Mouse (Mus musculus): Measurements from ENCODE around the gene Mdm2.

Mdm2 gene

DNA sequence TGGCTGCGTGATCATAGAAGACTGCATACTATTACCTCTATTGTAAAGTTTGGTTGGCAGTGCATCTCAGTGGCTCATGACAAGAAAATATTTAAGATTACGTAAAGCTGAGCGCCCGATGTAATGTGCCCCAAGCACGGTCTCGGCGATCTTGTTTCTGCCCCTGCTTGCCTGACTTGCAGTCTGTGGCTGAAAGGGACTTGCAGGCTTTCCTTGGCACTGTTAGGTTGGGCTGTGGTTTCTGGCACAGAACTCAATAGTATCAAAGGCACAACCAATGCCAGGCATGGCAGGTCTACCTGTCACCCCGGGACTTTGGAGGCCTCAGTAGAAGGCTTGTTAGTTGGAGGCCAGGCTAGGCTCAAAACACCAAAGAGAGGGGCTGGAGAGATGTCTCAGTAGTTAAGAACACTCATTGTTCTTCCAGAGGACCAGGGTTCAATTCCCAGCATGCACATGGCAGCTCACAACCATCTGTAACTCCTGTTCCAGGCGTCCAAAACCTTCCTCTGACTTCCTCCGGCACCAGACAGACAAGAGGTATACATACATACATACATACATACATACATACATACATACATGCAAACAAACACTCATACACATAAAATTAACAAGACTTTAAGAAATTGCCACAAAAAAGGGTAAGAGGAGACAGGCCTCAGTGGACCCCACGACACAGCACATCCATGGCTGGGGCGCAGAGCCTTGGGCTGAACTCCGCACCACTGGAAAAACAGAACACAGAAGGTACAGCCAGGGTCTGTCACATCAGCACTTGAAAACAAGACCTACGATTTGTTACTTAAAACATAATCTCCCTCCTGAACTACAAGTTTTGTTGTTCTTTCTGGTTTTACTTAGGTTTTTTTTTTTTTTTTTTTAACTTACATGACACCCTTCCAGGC lies 51.8 kb downstream of the Mdm2 start:
- DNase-seq (ENCODE audit: low read depth, low spot score): no peak

DNA sequence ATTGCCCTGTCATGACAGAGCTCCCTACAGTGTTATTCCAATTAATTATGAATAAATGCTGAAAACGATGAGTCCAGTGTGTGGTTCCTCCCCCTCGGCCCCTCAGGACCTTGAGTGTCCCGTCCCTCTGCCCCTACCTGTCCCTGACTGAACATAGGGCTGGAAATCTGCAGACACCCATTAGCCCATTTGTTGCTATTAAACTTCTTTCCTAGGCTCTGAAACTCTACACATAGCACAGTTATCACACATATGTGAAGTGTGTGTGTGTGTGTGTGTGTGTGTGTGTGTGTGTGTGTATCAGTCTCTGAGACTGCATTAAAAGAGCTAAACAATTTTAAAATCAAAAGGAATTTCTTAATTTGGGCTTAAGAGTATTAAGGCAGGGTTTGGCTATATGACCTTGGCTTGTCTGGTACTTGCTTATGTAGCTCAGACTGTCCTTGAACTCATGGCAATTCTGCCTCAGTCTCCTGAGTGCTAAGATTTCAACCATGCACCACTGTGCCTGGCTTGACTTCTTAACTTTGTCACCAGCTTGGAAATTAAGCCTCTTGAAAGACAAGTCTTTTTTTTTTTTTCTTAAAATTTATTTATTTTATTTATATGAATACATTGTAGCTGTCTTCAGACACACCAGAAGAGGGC lies 52.8 kb downstream of the Mdm2 start:
- no peak for DNase-seq (ENCODE audit: low read depth, low spot score)

DNA sequence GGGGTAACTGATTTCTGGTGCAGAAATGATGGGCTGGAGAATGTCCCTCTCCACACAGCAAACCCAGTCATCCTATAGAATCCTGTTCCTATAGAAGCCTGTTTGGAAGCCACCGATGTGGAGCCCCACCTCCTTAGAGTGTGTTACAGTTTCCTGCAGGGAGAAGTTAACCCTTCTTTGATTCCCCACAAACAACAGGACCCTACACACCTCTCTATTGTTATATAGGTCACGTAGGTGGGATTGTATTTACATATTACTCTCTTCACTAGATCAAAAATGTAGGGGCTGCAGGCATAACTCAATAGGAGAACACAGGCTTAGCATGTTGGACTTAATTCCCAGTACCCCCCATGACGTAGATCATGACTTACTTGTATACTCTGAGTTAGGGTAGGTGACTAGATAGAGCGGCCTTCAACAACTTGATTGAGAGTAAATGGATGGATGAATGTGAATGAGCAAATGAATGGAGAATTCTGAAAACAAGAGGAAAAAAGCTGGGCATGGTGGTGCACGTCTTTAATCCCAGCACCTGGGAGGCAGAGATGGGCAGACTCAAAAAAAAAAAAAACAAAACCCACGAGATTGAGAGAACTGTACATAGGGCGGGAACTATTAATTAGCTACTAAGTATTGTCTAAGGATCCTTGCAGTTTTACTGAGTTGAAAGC lies 53.4 kb downstream of the Mdm2 start:
- no peak for DNase-seq (ENCODE audit: low read depth, low spot score)

DNA sequence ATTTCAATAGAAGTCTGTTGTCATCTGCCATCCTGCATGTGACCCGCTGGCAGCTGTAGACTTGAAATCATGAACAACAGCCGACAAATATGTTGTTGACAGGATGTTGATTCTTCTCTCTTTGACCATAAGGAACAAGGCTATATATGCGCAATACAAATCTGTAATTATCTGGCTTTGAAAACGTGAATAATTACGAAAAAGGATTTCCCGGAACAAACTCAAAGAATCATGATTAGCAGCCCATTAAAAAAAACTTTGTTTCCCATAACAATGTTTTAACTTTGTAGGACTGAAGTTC lies 53.9 kb downstream of the Mdm2 start:
- DNase-seq (ENCODE audit: low read depth, low spot score): no peak

DNA sequence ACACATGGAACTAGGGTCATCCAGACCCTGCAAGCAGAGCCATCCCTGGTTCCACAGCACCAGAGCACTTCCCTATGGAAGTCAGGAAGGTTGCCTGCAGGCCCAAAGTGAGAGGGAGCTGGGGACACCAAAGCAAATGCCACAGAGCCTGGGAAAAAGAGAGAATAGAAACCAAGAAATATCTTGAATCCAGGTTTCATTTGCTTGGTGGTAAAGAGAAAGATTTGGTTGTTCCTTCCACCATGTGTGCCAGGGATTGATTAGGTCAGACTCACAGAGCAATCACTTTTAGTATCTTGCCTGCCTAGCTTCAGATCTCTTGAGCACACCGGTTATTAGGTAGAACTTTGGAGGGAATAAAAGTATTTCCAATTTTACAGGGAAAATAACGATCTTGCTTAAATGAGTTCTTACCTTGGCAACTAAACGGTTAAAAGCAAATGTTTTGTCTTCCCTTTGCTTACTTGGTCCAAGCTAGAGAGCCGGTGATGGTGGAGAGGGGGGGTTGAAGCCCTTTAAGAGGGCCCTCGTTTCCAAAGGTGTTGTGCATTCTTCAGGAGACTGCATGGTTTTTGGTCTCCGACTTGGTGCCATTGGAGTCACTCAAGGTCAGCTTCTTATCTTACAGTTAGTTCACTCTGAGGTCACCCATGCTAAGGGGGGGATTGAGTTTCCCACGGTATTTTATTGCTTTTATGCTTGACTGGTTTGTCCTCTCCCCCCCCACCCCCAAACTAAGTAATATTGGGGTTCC lies 54.5 kb downstream of the Mdm2 start:
- no peak for DNase-seq (ENCODE audit: low read depth, low spot score)

DNA sequence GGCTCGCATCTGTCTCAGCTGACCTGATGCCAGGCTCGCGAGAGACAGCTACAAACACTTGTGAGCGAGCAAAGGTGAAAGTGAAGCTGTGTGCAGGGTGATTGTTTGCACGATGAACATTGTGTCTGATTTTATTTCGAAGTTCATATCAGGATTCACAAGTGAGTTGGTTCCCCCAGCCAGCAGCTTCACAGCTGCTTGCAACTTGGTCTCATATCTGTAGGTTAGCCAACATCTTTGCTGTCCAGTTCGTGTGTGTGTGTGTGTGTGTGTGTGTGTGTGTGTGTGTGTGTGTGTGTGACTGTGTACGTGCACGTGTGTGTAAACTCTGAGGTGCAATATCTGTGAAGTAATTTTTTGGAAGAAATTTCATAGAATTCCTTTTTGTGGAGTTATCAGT lies 55.1 kb downstream of the Mdm2 start:
- no peak for DNase-seq (ENCODE audit: low read depth, low spot score)

DNA sequence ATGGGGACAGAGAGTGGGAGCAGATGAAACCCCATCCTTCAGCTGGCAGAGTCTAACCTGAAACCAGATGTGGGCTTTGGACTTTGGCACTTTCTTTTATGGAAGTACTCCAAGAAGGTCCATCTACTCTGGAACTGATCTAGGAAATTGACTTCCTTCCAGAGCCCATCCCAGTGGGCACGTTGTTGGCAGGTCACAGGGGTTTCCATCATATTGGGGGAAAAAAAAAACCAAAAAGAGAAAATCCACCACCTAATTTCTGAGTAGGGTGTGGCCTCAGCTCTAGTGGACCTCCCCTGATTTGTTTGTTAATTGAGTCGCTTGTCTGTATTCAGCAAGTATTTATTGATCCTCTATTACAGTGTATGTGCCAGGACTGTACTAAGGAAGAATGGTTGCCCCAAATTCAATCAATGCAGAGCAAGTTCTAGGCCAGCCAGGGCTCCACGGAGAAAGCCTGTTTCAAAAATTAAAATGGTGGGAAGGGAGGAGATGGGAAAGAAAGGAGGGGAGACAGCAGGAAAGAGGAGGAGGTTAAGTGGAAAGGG lies 55.9 kb downstream of the Mdm2 start:
- no peak for DNase-seq (ENCODE audit: low read depth, low spot score)

DNA sequence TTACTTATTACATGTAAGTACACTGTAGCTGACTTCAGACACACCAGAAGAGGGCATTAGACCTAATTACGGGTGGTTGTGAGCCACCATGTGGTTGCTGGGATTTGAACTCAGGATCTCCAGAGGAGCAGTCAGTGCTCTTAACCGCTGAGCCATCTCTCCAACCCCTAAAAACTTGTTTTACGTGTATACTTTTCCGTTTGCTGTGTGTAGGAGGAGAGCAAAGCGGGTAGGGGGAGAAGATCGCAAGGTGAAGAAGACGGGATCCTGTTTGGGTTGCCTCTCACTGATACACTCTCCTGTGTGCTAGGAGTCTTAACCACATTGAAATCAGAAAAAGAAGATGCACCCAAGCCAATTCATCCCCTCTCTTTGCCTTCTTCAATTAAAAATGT lies 56.8 kb downstream of the Mdm2 start:
- DNase-seq (ENCODE audit: low read depth, low spot score): no peak

DNA sequence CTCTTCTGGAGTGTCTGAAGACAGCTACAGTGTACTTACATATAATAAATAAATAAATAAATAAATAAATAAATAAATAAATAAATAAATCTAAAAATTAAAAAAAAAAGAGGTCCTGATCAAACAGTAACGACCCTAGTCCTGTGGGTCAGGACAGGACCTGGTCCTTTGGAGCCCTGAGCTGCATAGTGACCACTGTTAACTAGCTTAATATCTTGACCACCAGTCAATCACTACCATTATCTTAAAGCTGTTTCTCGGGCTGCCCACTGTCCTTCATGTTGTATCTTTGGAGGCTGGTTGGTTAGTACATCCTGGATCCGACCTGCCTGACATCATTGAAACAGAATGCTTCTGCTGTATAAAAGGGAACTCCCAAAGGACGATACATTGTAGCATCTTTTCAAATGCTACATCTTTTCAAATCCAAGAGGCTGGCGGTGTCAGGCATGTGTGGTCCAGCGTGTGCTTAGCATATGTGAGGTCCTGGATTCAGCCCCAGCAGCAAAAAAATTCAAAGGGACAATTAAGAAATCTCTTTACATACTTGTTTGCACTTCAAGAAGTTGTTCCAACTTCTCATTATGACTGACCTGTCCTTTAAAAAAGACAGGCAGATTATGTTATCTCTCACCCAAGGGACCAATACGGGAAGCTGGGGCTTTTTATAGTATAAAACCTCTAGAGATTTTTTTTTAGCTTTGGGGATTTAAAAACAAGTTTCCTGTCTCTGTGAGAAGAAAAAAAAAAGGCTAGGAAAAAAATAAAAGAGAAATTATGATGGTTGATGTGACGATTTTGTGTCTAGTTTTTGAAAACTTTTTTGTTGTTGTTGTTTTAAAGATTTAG lies 57.4 kb downstream of the Mdm2 start:
- no peak for DNase-seq (ENCODE audit: low read depth, low spot score)

DNA sequence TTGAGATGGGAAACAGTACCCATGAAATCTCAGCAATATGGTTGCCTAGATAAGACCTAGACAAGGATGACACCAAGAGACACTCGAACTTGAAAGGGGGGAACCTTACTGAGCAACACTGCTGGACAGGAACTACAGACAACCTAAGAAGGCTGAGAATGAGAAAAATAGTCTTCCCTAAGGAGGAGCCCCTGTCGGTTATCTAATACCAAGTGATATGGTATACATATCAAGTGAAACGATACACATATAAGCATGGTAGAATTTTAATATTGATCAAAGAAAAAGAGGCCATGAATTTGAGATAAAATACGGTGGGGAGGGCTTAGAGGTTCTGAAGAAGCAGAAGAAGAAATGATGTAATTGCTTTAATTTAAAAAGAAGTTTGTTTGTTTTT lies 58.2 kb downstream of the Mdm2 start:
- DNase-seq (ENCODE audit: low read depth, low spot score): no peak

DNA sequence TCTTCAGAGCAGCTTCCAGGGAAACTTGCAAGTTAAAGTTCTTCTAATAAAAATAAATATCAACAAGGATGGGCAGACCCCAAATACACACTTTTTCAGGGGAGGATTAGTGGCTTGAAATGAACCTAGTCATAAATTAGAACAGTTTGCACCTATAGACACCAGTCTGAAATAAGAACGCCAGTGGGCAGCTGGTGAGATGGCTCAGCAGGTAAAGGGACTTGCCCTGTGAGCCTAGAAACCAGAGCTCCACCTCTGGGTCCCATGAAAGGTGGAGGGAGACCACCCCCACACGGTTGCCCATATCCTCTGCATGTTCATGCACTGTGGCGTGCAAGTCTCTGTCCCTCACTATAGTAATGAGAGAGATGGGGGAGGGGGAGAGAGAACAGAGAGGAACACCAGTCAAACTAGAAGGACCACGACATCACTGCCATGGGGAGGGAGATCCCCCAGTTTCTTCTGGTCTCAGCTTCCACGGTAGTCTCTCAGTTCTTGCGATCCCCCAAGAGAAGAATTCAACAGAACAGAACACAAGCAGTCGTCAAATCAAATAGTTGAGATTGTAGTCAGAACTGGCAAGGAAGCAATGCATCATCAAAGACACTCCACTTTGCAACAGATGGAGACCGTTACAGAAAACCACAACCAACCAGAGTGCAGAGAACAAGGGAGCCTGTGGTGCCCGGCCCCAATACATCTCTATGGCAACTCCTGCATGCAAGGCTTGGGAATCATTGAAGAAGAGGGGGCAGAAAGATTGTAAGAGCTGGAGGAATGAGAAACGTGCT lies 58.8 kb downstream of the Mdm2 start:
- DNase-seq (ENCODE audit: low read depth, low spot score): peak; percentile 59

DNA sequence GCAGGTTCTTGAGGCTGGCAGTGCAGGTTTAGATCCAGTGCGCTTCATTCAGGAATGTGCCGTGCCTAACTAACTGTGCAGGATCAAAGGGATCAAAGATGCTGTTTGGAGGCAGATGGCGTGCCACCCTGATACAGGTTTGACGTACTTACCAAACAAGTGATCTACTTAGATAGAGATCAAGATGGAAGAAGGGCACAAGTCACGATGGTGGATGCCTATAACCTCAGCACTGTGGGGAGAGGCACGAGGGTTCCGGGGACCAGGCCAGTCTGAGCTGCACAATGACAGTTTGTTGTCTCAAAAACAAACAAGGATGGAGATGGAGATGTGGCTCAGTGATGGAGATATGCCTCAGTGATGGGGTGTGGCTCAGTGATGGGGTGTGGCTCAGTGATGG lies 59.8 kb downstream of the Mdm2 start:
- DNase-seq (ENCODE audit: low read depth, low spot score): no peak

DNA sequence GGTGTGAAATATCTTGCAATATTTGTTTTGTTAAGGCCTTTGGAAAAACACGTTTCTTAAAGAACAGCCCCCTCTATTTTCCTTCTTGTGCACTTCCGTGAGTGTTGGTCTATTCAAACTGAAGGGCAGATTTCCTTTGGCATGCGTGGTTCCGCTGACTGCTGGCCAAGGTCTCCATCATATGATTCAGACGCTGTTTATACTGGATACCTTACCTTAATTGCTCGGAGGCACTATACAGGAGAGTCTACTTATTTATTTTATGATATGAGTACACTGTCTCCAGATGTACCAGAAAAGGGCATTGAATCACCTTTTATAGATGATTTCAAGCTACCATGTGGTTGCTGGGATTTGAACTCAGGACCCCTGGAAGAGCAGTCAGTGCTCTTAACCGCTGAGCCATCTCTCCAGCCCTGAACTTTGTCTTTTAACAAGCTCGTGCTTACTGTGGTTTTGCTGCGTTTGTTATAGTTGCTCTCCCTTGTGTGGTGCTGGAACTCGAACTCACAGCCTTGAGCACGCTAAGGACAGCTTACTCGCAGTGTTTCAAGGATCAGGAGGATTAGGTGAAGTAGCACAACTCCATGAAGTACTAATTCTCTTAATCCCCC lies 60.4 kb downstream of the Mdm2 start:
- DNase-seq (ENCODE audit: low read depth, low spot score): no peak

DNA sequence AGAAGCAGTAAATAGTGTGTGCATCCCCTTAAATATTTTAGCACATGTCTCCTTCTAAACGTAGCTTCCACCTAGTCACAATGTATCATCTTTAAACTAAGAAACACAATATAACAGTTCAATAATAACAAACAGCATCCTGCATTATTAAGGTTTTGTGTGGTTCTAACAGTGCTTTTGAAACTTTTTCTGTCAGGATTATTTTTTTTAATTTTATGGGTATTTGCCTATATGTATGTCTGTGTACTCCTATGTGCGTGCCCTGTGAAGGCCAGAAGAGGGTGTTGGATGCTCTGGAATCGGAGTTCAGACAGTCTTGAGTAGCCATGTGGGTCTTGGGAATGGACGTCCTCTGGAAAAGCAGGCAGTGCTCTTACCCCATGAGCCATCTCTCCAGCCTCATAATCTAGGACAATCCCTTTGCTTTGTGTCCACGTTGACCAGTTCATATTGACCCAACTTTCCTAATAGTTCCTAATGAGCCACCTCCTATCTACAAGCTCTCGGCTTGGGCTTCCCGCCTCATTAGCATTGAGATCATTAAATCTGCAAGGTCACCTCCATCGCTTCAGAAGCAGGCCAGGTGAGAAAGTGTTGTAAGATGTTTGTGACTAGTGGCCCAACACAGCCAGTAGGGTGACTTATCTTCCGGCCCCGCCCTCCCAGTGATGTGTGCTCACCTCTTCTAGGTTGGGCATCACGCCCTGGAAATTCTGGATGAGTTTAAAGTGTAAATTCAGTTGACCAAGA lies 61.1 kb downstream of the Mdm2 start:
- no peak for DNase-seq (ENCODE audit: low read depth, low spot score)

DNA sequence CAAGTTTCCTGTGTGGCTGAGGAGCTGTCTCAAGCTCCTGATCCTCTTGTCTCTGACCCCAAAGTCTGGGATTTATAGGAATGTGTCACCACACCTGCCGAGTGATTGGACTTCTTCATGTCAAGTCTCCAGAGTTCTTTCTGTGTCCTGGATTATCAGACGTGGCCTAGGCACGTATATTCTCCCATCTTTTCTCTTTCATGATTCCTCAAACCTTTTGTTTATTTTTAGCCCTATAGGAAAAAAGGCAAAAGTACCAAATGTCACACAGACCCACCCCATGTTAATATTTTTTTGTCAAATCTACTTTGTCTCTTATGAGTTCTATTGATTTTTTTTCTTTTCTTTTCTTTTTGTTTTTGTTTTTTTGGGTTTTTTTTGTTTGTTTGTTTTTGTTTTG lies 61.9 kb downstream of the Mdm2 start:
- no peak for DNase-seq (ENCODE audit: low read depth, low spot score)

DNA sequence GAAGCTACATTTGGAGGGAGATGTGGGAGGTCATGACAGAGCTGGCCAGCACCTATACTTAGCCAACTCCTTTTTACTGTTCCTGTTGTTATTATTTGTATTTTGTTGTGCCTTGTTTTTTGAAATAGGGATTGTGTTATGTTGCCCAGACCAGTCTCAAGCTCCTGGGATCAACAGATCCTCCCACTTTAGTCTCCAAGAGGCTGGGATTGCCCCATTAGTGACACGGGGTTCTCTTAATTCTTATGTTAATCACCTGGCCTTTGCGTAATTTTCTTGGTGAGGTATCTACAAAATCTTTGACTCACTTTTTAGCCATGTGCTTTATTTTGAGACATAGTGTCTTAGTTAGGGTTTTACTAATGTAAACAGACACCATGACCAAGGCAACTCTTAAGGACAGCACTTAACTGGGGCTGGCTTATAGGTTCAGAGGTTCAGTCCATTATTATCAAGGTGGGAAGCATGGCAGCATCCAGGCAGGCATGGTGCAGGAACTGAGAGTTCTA lies 62.5 kb downstream of the Mdm2 start:
- no peak for DNase-seq (ENCODE audit: low read depth, low spot score)

DNA sequence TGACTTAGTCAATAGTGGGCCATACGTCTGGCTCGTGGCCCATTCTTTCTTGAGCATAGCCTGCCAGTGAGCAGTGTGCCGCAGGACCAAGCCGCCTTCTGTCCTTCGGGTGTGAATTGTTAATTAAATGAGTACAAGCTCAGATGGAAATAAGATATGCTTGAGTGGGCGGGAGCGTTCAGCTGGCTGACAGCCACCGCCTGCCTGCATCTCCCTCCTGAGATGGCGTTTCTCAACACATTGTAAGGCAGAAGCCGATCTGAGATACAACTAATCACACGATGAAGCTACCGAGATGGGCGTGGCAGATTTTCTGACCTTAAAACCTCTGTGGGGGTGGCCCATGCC lies 63.4 kb downstream of the Mdm2 start:
- DNase-seq (ENCODE audit: low read depth, low spot score): peak; percentile 43

DNA sequence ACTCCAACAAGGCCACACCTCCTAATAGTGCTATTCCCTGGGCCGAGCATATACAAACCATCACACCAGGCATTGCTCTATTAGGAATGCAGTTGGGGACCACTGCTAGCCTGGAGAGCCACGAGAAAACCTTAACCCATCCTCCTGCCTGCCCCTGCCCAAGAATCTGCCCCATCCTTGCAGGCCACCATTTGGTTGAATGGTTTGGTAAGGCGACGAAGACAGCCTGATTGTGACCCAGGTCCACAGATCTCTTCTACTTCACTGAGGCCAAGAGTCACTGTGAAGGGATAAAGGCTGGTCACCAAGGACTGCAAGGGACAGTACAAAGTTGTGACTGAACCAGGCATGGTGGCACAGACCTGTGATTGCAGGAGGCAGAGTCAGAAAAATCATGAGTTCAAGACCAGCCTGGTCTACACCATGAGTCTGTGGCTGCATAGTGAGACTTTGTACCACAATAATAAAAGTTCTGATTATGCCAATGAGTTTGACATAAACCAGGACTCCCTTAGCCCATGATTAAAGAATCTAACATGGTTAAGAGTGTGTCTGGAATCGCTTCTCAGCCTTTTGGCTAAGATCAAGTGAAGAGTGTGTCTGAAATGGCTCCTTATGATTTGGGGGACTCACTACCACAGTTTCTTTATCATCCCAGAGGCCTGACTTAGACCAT lies 63.9 kb downstream of the Mdm2 start:
- DNase-seq (ENCODE audit: low read depth, low spot score): no peak
